Mouse (Mus musculus) spleen, adult 2 months (tissue): ENCODE data around the gene Cnksr3.

Experiments used
- CTCF ChIP-seq: fragments of 200-500 bp; IDR thresholded peaks from 2 replicates; pipeline ENCODE4 v1.5.1; 2011; ENCODE audit warnings: mild to moderate bottlenecking, inconsistent platforms; ENCODE audit not compliant: insufficient read depth, insufficient read length, insufficient replicate concordance; ENCODE audit errors: extremely low read depth
- POLR2A ChIP-seq: fragments of 200-500 bp; IDR thresholded peaks from 2 replicates; pipeline ENCODE4 v1.6.1; 2011; ENCODE audit warnings: low read depth, low read length, inconsistent platforms

DNA sequence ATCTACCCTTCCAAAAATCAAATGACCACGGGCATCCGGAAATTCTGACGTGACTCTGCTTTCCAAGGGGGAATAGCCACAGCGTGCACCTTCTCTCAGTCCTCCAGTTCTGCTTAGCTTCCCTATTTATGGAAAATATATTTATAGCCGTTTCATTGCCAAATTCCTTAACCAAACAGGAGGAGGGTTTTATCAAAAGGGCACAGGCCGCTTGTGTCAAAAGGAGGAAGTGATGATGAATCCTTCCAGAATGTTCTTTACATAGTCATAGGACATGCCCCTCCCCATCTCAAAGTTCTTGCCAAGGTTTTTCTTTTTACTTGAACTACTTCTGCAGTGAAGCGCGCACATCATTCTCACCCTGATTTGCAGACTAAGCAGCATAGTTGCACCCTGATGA, 69.8 kb downstream of the Cnksr3 start:
- TF ChIP-seq POLR2A: no peak
- TF ChIP-seq CTCF: no peak
